Mouse (Mus musculus) MEL (cell line): ENCODE results near the gene Gabpa. TPM values are rescaled to one million over a fixed set of nuclear protein-coding genes. Genes with fewer than 3 reads are reported as not detected.

Experiments
- DNase-seq: peaks from one replicate; pipeline ENCODE4 v3.0.0; 2011; ENCODE audit warnings: low read depth, low spot score
- H3K27ac ChIP-seq: 2 replicates; pipeline ENCODE4 v1.5.1; 2012; ENCODE audit warnings: low read depth, mild to moderate bottlenecking, control low read depth, low read length, moderate library complexity; ENCODE audit not compliant: control insufficient read depth
- H3K27me3 ChIP-seq, 2 experiments: fragments of 150-350 bp in 1 of 2; sonication (generic) in 1 of 2; 2 replicates each; pipeline ENCODE4 v1.6.1; 2012; ENCODE audit warnings: low read length in 2 of 2, mild to moderate bottlenecking in 2 of 2, improper control_type of control experiment in 1 of 2, moderate library complexity in 1 of 2; ENCODE audit not compliant: insufficient read depth in 2 of 2, control insufficient read depth in 1 of 2
- H3K36me3 ChIP-seq, 2 experiments: 2 replicates each; pipeline ENCODE4 v1.6.1; 2012 to 2014; ENCODE audit warnings: low read length in 2 of 2, improper control_type of control experiment in 1 of 2, inconsistent platforms in 1 of 2, mild to moderate bottlenecking in 1 of 2; ENCODE audit not compliant: insufficient read depth in 2 of 2, control insufficient read depth in 1 of 2
- H3K4me1 ChIP-seq, 2 experiments: fragments of 150-350 bp in 1 of 2; sonication (generic) in 1 of 2; 2 replicates each; pipeline ENCODE4 v1.6.1; 2012; ENCODE audit warnings: low read length in 2 of 2, improper control_type of control experiment in 1 of 2, mild to moderate bottlenecking in 1 of 2; ENCODE audit not compliant: insufficient read depth in 2 of 2, control insufficient read depth in 1 of 2
- H3K4me3 ChIP-seq, 2 experiments: fragments of 150-350 bp in 1 of 2; sonication (generic) in 1 of 2; 2 replicates each; pipeline ENCODE4 v1.5.1; 2012; ENCODE audit warnings: low read depth in 2 of 2, low read length in 2 of 2, mild to moderate bottlenecking in 2 of 2, moderate library complexity in 2 of 2, control low read depth in 1 of 2, improper control_type of control experiment in 1 of 2; ENCODE audit not compliant: control insufficient read depth in 1 of 2, insufficient read depth in 1 of 2
- H3K79me2 ChIP-seq: 2 replicates; pipeline ENCODE4 v1.6.1; 2012; ENCODE audit warnings: mild to moderate bottlenecking, low read length, moderate library complexity; ENCODE audit not compliant: control insufficient read depth, poor library complexity, insufficient read depth
- H3K9ac ChIP-seq: 2 replicates; pipeline ENCODE4 v1.6.1; 2012; ENCODE audit warnings: low read depth, mild to moderate bottlenecking, control low read depth, low read length, moderate library complexity; ENCODE audit not compliant: control insufficient read depth, poor library complexity, severe bottlenecking
- H3K9me3 ChIP-seq: fragments of 150-350 bp; sonication (generic); replicated peaks from 2 replicates; pipeline ENCODE4 v1.6.1; 2012; ENCODE audit warnings: mild to moderate bottlenecking, low read length, improper control_type of control experiment, moderate library complexity; ENCODE audit not compliant: insufficient read depth
- CHD2 ChIP-seq: IDR thresholded peaks from 2 replicates; pipeline ENCODE4 v1.6.1; 2011; ENCODE audit warnings: low read length, improper control_type of control experiment
- E2F4 ChIP-seq: IDR thresholded peaks from 2 replicates; pipeline ENCODE4 v1.6.1; 2011; ENCODE audit warnings: low read depth, low read length, improper control_type of control experiment, borderline replicate concordance
- ELF1 ChIP-seq: IDR thresholded peaks from 2 replicates; pipeline ENCODE4 v1.6.1; 2014; ENCODE audit warnings: low read depth, mild to moderate bottlenecking, inconsistent platforms, low read length, improper control_type of control experiment, moderate library complexity
- EP300 ChIP-seq, 2 experiments: IDR thresholded peaks; 2 replicates each; pipeline ENCODE4 v1.6.1; 2011; ENCODE audit warnings: improper control_type of control experiment in 2 of 2, low read length in 2 of 2, low read depth in 1 of 2, mild to moderate bottlenecking in 1 of 2
- ETS1 ChIP-seq: IDR thresholded peaks from 2 replicates; pipeline ENCODE4 v1.6.1; 2012; ENCODE audit warnings: low read depth, mild to moderate bottlenecking, inconsistent platforms, low read length, improper control_type of control experiment, moderate library complexity
- GABPA ChIP-seq: IDR thresholded peaks from 2 replicates; pipeline ENCODE4 v1.6.1; 2012; ENCODE audit warnings: low read depth, mild to moderate bottlenecking, inconsistent platforms, low read length, improper control_type of control experiment, moderate library complexity
- GATA1 ChIP-seq: IDR thresholded peaks from 2 replicates; pipeline ENCODE4 v1.6.1; 2011; ENCODE audit warnings: low read depth, low read length, improper control_type of control experiment
- HCFC1 ChIP-seq: IDR thresholded peaks from 2 replicates; pipeline ENCODE4 v1.6.1; 2012; ENCODE audit warnings: low read depth, mild to moderate bottlenecking, inconsistent platforms, low read length, improper control_type of control experiment, moderate library complexity
- JUND ChIP-seq: IDR thresholded peaks from 2 replicates; pipeline ENCODE4 v1.6.1; 2011; ENCODE audit warnings: low read depth, mild to moderate bottlenecking, improper control_type of control experiment, low read length
- KAT2A ChIP-seq: conservative IDR thresholded peaks from 2 replicates; pipeline ENCODE4 v1.6.1; 2012; ENCODE audit warnings: low read depth, low read length, improper control_type of control experiment, inconsistent platforms
- MAFK ChIP-seq: IDR thresholded peaks from 2 replicates; pipeline ENCODE4 v1.6.1; 2011; ENCODE audit warnings: low read depth, mild to moderate bottlenecking, low read length, improper control_type of control experiment, borderline replicate concordance
- MAX ChIP-seq: IDR thresholded peaks from 2 replicates; pipeline ENCODE4 v1.6.1; 2011; ENCODE audit warnings: low read length, improper control_type of control experiment
- MAZ ChIP-seq: IDR thresholded peaks from 2 replicates; pipeline ENCODE4 v1.6.1; 2012; ENCODE audit warnings: low read depth, mild to moderate bottlenecking, inconsistent platforms, low read length, improper control_type of control experiment
- MYC ChIP-seq: IDR thresholded peaks from 2 replicates; pipeline ENCODE4 v1.6.1; 2011; ENCODE audit warnings: low read depth, mild to moderate bottlenecking, low read length, improper control_type of control experiment, moderate library complexity
- NELFE ChIP-seq: IDR thresholded peaks from 2 replicates; pipeline ENCODE4 v1.6.1; 2011; ENCODE audit warnings: low read depth, low read length, improper control_type of control experiment
- NRF1 ChIP-seq: IDR thresholded peaks from 2 replicates; pipeline ENCODE4 v1.6.1; 2014; ENCODE audit warnings: low read depth, mild to moderate bottlenecking, inconsistent platforms, low read length, improper control_type of control experiment, moderate library complexity; ENCODE audit not compliant: poor library complexity, insufficient read depth, severe bottlenecking
- POLR2A ChIP-seq, 2 experiments: IDR thresholded peaks; 2 replicates each; pipeline ENCODE4 v1.6.1; 2011 to 2012; ENCODE audit warnings: low read length in 2 of 2, mild to moderate bottlenecking in 2 of 2, control low read depth in 1 of 2, improper control_type of control experiment in 1 of 2, low read depth in 1 of 2, moderate library complexity in 1 of 2; ENCODE audit not compliant: control insufficient read depth in 1 of 2, insufficient read depth in 1 of 2, poor library complexity in 1 of 2
- RAD21 ChIP-seq: IDR thresholded peaks from 2 replicates; pipeline ENCODE4 v1.6.1; 2011; ENCODE audit warnings: mild to moderate bottlenecking, low read depth, low read length, improper control_type of control experiment
- SIN3A ChIP-seq: IDR thresholded peaks from 2 replicates; pipeline ENCODE4 v1.6.1; 2012; ENCODE audit warnings: low read length, improper control_type of control experiment, inconsistent platforms
- SMC3 ChIP-seq: IDR thresholded peaks from 2 replicates; pipeline ENCODE4 v1.6.1; 2011; ENCODE audit warnings: low read depth, low read length, improper control_type of control experiment
- TBP ChIP-seq: IDR thresholded peaks from 2 replicates; pipeline ENCODE4 v1.8.0; 2011; ENCODE audit warnings: low read depth, low read length, improper control_type of control experiment
- UBTF ChIP-seq: IDR thresholded peaks from 2 replicates; pipeline ENCODE4 v1.6.1; 2012; ENCODE audit warnings: low read depth, mild to moderate bottlenecking, inconsistent platforms, low read length, improper control_type of control experiment, moderate library complexity, borderline replicate concordance; ENCODE audit not compliant: insufficient read depth
- USF2 ChIP-seq, 2 experiments: IDR thresholded peaks; 2 replicates each; pipeline ENCODE4 v1.6.1; 2011 to 2012; ENCODE audit warnings: improper control_type of control experiment in 2 of 2, low read length in 2 of 2, borderline replicate concordance in 1 of 2, inconsistent platforms in 1 of 2, low read depth in 1 of 2, mild to moderate bottlenecking in 1 of 2; ENCODE audit not compliant: insufficient read depth in 1 of 2
- ZKSCAN1 ChIP-seq: IDR thresholded peaks from 2 replicates; pipeline ENCODE4 v1.6.1; 2012; ENCODE audit warnings: low read depth, mild to moderate bottlenecking, inconsistent platforms, low read length, improper control_type of control experiment, moderate library complexity
- ZMIZ1 ChIP-seq: IDR thresholded peaks from 2 replicates; pipeline ENCODE4 v1.6.1; 2012; ENCODE audit warnings: low read depth, mild to moderate bottlenecking, inconsistent platforms, low read length, improper control_type of control experiment, moderate library complexity
- ZNF384 ChIP-seq: IDR thresholded peaks from 2 replicates; pipeline ENCODE4 v1.6.1; 2012; ENCODE audit warnings: low read depth, mild to moderate bottlenecking, inconsistent platforms, low read length, improper control_type of control experiment
- polyA plus RNA-seq, 2 experiments: library from polyadenylated mRNA; stranded (reverse) in 1 of 2; unstranded in 1 of 2; fragments of >175 nt in 1 of 2; fragments of >200 nt in 1 of 2; gene quantifications; 2 replicates each; pipeline versions ENCODE4 v1.2.1 to v1.2.4; 2012; ENCODE audit warnings: low replicate concordance in 2 of 2, low read depth in 1 of 2; ENCODE audit not compliant: insufficient read length in 2 of 2, insufficient read depth in 1 of 2, missing spikeins in 1 of 2
- total RNA-seq: library from RNA; depleted of rRNA; stranded (reverse); fragments of 300-350 nt; gene quantifications from 2 replicates; pipeline ENCODE4 v1.2.3, GENCODE M21; 2012; rRNA removed

Gene Gabpa
- total RNA-seq (29.2 and 34.7 TPM in 2 replicates), polyA plus RNA-seq (10 to 100 TPM in 1 of 2 experiments, not detected in 1; 28.7 TPM)

DNA sequence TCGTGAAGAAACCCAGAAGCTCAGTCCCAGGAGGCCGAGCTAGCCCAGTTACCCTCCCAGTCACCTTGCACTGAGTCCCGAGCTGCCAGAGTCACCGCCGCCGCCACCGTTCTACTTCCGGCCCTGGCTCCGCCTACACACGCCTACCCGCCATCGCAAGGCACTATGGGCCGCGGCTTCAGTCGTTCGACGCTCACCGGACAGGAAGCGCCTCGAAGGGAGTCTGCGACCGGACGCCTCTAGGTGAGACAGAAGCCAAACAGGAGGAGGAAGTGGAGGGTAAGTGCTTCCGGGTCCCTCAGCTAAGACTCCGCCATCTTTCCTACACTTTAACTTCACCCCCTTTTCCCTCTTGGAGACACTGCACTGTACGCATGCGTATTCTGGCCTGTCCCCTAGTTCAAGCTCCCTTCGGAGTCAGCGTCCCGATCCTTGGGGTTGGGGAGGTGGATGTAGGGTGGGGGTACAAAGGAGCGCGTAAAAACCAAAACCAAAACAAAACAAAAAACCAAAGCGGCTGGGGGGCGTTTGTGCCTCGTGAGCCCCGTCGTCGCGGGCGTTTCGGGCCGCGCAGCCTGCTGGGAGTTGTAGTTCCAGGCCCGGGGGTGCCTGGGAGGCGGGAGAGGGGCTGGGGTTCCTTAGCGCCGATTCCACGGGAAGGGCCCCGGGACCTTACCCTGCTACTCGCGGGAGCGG, at the start of gene Gabpa:
Gene Gabpa (plus strand): TSS at position 181 of the 696 bp plus-strand sequence.
- no peaks in the 10 kb centered on the region for H3K27me3 ChIP-seq
- H3K4me1 ChIP-seq: peaks cover 0 to 3% of the 10 kb centered on the region in 2 experiments; a peak in 2 of 4 replicates
- peak within 1 kb of the TSS; percentile 81 for H3K27ac ChIP-seq
- DNase-seq: peak; percentile 98
- H3K9me3 ChIP-seq: no peaks in the 10 kb centered on the region
- H3K9ac ChIP-seq: peak within 1 kb of the TSS; percentile 96
- TF ChIP-seq SIN3A: peak; percentile 63
- no peak for TF ChIP-seq SMC3
- TF ChIP-seq HCFC1: peak; percentile 91
- TF ChIP-seq MAX: peak; percentile 68
- TF ChIP-seq POLR2A (IDR thresholded peaks at IDR 0.05; ENCODE audit: control insufficient read depth in 1 of 2, insufficient read depth in 1 of 2, low read depth in 1 of 2, low read length in 2 of 2, poor library complexity in 1 of 2): peak in 1 of 2 experiments; percentile 81; a peak in 3 of 4 replicates
- TF ChIP-seq JUND: no peak
- TF ChIP-seq GATA1: no peak
- TF ChIP-seq TBP: peak; percentile 68
- no peak for TF ChIP-seq EP300 (IDR thresholded peaks at IDR 0.05; ENCODE audit: low read depth in 1 of 2, low read length in 2 of 2)
- TF ChIP-seq KAT2A: peak; percentile 72
- 0 out of 2 replicates have a peak, but pooled peaks have one; percentile 0 for TF ChIP-seq E2F4
- no peak for TF ChIP-seq USF2 (IDR thresholded peaks at IDR 0.05; ENCODE audit: borderline replicate concordance in 1 of 2, insufficient read depth in 1 of 2, low read depth in 1 of 2, low read length in 2 of 2)
- TF ChIP-seq ZMIZ1: 0 out of 2 replicates have a peak, but pooled peaks have one; percentile 45
- no peak for TF ChIP-seq ZNF384
- TF ChIP-seq NELFE: peak; percentile 81
- peak; percentile 89 for TF ChIP-seq ELF1
- TF ChIP-seq ETS1: no peak; the same call in 1 of the 2 replicates
- peak; percentile 76 for TF ChIP-seq NRF1
- TF ChIP-seq MYC: peak; percentile 85
- peaks cover 49% of the 10 kb centered on the region for H3K79me2 ChIP-seq
- H3K4me3 ChIP-seq: peak within 1 kb of the TSS; percentile 81 to 97
- H3K36me3 ChIP-seq: peaks cover 16% of the 10 kb centered on the region in 2 experiments

DNA sequence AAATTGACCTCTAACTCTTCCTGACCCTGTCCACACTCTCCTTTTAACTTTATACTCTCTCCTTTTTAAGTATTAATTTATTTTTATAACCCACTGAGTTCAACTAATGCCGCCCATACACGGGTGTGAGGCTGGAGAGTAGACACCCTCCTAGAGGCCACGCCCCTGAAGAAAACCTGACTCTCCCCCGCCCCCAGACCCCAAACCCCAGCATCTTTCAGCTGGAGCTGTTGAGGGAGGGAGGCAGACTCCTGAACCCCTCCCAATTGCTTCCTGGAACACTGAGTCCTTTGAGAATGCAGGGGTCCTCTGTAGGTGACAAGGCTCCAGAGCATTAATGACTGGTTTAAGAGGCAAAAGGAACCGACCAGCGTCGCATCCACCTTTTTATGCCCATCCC, 49.8 kb upstream of the Gabpa start:
- TF ChIP-seq CHD2 (no peak), MAZ (no peak), ZKSCAN1 (no peak), TBP (no peak), UBTF (no peak), MAFK (no peak), RAD21 (no peak), GABPA (no peak), ELF1 (no peak)
- TF ChIP-seq, all 39 proteins: peak for 0
- Histone ChIP-seq H3K4me3 (no peak overlapping the region), H3K4me1 (no peaks in the 10 kb centered on the region), H3K9me3 (no peaks in the 10 kb centered on the region), H3K27me3 (no peaks in the 10 kb centered on the region; a peak in 1 of 4 replicates), H3K27ac (no peak overlapping the region), H3K9ac (no peak overlapping the region), H3K79me2 (no peaks in the 10 kb centered on the region), H3K36me3 (no peaks in the 10 kb centered on the region)
- no peak for DNase-seq
